Mouse (Mus musculus): Measurements from ENCODE around the gene Cmc1. TPM values are rescaled to one million over a fixed set of nuclear protein-coding genes. Genes with fewer than 3 reads are reported as not detected.
"Not testable (repeated sequence)": the region's sequence is repeated elsewhere in the genome, so short reads cannot be mapped to it uniquely, and the experiment has no call there.

The Cmc1 gene
- total RNA-seq, 2 experiments from 2014 or later: 11.3 TPM; not detected in 1

- peak; percentile 43 for ATAC-seq (replicated peaks; ENCODE audit: low FRiP score, poor library complexity, severe bottlenecking)
These were observed 648 bp upstream of the Cmc1 start for GRCm38 (mm10) chr9:118150429-118151220.

- not testable (repeated sequence) for ATAC-seq (replicated peaks; ENCODE audit: low FRiP score, poor library complexity, severe bottlenecking)
These were observed 9.6 kb downstream of the Cmc1 start for GRCm38 (mm10) chr9:118140356-118140755.

DNA sequence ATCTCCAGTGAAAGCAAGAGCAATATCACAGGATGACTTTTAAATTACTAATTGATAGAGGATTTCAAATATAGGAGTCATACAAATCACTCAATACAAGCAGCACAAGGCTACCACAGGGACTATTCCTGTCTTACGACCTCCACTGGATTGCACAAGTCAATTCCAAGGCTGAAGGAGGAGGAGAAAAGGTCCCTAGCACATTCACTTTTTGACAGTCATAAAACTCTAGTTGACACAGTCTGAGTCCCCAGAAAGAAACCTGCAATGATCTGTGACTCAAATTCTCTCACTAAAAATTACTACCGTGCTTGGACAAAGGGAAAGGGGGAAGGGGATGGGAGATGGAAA, 39.6 kb downstream of the Cmc1 start:
- no peak for ATAC-seq (replicated peaks; ENCODE audit: low FRiP score, poor library complexity, severe bottlenecking)

DNA sequence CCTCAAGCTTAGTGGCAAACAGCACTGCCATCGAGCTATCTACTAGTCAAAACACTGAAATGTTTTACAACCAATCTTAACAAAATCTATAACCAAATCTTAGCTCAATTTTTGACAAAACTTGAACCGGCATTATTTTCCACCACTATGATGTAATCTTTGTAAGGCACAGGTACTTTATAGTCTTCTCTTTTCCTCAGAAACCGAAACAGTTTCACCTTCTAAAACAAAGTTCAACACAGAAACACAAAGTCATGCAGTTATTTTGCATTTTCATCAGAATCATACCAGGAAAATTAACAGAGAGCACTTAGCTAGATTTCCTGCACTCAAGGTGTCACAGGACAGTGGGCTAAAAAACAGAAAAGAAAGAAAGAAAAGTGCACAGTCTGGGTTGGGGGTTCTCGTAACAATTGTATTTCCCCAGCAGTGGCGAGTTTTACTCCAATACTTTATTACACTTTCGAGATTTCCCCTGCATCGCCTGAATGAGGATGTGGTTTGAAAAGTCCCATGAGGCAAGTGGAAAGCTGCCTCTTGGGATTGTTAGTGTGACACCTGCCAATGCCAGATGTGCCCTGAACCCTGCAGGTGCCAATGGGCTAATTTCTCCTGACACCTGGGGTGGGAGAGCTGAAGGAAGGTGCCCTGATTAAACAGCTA, 40.1 kb downstream of the Cmc1 start:
- ATAC-seq (replicated peaks; ENCODE audit: low FRiP score, poor library complexity, severe bottlenecking): no peak

GRCm38 (mm10) chr9:118108527-118109011, 41.4 kb downstream of the Cmc1 start:
- no peak for ATAC-seq (replicated peaks; ENCODE audit: low FRiP score, poor library complexity, severe bottlenecking)

DNA sequence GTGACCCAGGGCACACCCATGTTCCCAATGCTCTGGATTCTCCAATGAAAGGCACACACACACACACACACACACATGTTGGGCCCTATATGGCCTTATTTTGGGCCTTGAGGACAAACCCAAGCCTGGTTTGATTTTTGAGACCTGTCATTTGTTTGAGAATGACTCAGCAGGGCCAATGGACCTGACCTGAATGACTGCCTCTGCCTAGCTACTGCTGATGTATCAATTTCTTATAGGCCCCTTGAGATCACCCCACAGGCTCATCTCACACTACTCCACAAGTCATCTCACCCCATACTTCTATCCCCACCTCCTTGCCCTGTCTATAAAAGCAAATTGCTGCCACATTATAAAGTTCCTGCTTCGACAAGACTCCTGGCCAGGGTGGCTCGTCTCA, 48.2 kb downstream of the Cmc1 start:
- ATAC-seq (replicated peaks; ENCODE audit: low FRiP score, poor library complexity, severe bottlenecking): no peak

GRCm38 (mm10) chr9:118100484-118100883, 49.5 kb downstream of the Cmc1 start:
- no peak for ATAC-seq (replicated peaks; ENCODE audit: low FRiP score, poor library complexity, severe bottlenecking)

DNA sequence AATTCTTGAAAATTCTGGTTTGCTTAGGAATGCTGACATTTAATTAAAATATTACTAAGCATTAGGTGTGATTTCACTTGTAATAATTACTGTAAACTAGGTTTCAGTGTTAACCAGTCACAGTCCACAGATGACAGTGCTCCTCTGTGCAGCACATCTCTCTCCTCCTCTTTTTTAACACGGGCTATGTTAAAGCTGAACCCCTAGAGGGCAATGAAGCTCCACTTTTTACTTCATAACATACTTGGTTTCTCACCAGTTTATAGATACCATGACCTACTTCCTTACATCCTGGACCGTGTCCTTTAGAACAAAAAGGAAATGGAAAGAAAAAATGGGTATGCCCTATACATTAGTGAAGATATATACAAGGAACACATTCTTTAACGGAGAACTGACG, 50.6 kb downstream of the Cmc1 start:
- no peak for ATAC-seq (replicated peaks; ENCODE audit: low FRiP score, poor library complexity, severe bottlenecking)

DNA sequence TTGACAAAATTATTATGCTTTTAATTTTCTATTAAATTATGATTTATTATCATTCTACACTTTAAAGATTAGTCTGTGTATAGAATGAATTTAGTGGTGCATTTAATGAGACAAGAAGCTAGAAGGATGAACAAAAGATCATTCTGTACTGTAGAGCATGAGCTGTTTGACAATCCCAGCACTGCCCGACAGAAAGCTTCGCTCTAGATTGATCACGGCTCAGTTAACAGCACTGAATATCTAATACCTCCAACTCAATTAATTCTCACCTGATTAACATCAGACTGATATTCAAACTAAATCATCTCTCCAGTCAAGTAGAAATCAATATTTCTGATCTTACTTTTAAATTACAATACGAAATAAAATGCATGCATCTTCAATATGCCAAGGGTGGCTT, 66.1 kb downstream of the Cmc1 start:
- no peak for ATAC-seq (replicated peaks; ENCODE audit: low FRiP score, poor library complexity, severe bottlenecking)

GRCm38 (mm10) chr9:118082575-118083431, 67.2 kb downstream of the Cmc1 start:
- peak; percentile 66 for ATAC-seq (replicated peaks; ENCODE audit: low FRiP score, poor library complexity, severe bottlenecking)

DNA sequence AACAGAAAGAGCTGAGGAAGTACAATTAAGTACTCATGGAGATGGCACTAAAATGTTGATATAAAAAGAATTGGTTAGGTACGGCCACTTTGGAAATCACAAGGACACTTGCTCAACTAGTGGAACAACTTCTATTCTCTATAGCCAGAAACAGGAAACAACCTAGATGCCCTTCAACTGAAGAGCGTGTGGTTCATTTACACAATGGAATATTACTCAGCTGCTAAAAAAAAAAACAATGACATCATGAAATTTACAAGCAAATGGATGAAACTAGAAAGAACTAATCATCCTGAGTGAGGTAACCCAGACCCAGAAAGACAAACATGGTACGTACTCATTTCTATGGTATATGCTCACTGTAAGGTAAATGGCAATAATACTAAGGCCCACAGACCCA, 76.6 kb downstream of the Cmc1 start:
- no peak for ATAC-seq (replicated peaks; ENCODE audit: low FRiP score, poor library complexity, severe bottlenecking)

- ATAC-seq (replicated peaks; ENCODE audit: low FRiP score, poor library complexity, severe bottlenecking): peak; percentile 82
These were observed 77.9 kb downstream of the Cmc1 start for GRCm38 (mm10) chr9:118072101-118072500.

DNA sequence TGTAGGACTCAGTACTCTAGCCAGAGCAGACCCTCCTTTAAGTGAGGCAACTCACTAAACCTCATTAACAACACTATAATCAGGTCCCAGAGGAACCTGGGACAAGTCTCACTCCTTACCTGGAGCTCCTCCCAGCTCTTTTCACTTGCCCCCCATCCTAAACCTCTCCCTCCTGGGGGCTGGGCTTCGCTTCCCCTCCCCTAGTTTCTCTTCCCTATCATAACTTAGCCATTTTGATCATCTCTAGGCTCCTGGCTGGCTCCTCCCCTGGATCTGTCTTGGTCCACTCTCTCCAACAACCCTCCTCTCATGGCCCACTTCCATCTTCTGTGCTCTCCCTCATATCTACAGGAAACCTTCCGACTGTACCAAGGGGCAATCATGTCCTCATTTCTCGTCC, 78.6 kb downstream of the Cmc1 start:
- ATAC-seq (replicated peaks; ENCODE audit: low FRiP score, poor library complexity, severe bottlenecking): no peak

- ATAC-seq (replicated peaks; ENCODE audit: low FRiP score, poor library complexity, severe bottlenecking): no peak
These were observed 79.5 kb downstream of the Cmc1 start for GRCm38 (mm10) chr9:118070442-118070841.

GRCm38 (mm10) chr9:118059101-118059500, 90.9 kb downstream of the Cmc1 start:
- no peak for ATAC-seq (replicated peaks; ENCODE audit: low FRiP score, poor library complexity, severe bottlenecking)

DNA sequence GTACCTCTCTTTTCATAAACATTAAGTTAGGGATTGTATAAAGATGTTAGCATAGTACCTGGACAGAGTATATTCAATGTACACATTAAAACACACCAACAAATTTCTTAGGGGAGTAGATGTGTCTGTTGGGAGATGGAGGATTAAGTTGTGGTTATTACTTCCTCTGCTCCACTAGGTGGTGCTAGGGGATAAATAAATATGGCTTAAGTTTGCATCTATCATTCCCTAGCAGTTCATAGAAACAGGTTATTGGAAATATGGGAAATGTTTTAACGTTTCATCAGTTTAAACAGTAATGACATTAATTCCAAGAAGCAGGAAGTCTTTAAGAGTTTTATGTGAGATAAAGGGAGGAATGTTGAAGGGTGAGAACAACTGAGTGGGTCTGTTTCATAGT, 96.7 kb downstream of the Cmc1 start:
- peak; percentile 72; the same call in 1 of the 2 replicates for ATAC-seq (replicated peaks; ENCODE audit: low FRiP score, poor library complexity, severe bottlenecking)

- no peak for ATAC-seq (replicated peaks; ENCODE audit: low FRiP score, poor library complexity, severe bottlenecking)
These were observed 104.9 kb downstream of the Cmc1 start for GRCm38 (mm10) chr9:118045011-118045533.

DNA sequence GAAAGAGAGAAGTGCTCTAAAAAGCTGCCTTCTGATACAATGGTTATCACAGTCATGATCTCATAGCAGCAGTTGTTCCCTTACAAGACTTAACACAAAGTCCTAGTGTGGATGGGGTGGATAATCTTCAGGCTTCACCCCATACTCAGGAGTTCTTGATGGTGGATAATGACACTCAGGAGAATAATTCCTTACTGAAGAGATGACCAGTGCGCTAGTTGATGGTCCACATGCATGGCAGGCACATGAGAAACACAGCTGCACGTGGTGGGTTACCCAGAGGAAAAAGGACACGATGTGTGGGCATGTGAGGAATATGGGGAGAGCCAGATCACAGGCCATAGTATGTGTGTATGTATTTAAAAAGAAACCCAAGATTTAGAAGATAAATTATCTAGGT, 106.4 kb downstream of the Cmc1 start:
- ATAC-seq (replicated peaks; ENCODE audit: low FRiP score, poor library complexity, severe bottlenecking): no peak

GRCm38 (mm10) chr9:118042738-118043137, 107.2 kb downstream of the Cmc1 start:
- ATAC-seq (replicated peaks; ENCODE audit: low FRiP score, poor library complexity, severe bottlenecking): no peak

- ATAC-seq (replicated peaks; ENCODE audit: low FRiP score, poor library complexity, severe bottlenecking): no peak
These were observed 108.3 kb downstream of the Cmc1 start for GRCm38 (mm10) chr9:118041646-118042045.
